Mouse (Mus musculus): ENCODE results near the gene Ifitm1. TPM values are rescaled to one million over a fixed set of nuclear protein-coding genes. Genes with fewer than 3 reads are reported as not detected.

Ifitm1 gene
- total and polyA plus RNA-seq, 2 experiments from 2014 or later = 4.1 to 23.1 TPM

DNA sequence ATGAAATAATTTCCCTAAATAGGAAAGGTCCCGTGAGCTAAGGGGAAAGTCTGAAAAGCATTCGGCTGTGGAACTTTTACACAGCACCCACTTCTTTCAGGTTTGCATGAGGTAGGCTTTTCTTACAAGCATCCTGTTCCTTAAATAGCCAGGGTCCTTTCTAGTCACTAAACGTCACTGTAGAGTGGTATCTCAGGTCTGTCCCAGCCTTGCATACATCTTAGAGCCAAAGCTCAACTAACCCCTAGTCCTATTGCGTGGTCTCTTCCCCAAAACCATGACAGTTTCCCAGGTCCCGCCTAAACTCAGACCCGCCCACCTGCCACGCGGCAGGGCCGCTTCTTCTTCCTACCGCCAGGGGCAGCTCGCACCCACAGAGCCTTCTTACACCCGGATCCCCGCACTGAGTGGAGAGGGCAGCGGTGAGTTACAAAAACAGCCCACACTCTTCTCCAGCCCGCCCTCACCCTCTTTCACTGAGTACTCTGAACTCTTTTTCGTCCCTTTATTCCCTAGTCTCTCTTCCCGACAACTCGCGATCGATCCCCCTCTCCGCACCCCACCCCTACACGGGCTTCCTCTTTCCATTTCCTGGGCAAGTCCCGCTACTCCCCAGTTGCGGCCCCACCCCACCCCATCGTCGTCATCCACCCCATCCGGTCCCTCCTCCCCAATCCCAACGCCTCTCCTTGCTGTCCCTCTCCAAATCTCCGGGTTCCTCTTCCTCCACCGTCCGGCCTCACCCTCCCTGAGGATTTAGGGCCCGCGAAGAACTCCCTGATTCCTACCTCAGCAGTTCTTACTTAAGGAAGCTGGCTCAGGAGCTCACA is 25.6 kb upstream of the Ifitm1 start, which contains the start of gene Pgghg:
Gene Pgghg, plus strand, starts transcription at position 170 of the 830 bp plus-strand sequence.
- Histone ChIP-seq H3K27me3 (ENCODE audit: control insufficient read depth, insufficient read depth, low read length) (no peaks in the 10 kb centered on the region), H3K27ac (ENCODE audit: low read depth) (peak within 1 kb of the TSS; percentile 88), H3K4me3 (ENCODE audit: low read depth, low read length) (peak within 1 kb of the TSS; percentile 56), H3K9me3 (replicated peaks; ENCODE audit: control insufficient read depth, low read length) (no peaks in the 10 kb centered on the region), H3K4me1 (ENCODE audit: control insufficient read depth, insufficient read depth) (peaks cover 9% of the 10 kb centered on the region; the same call in 1 of the 2 replicates), H3K4me2 (ENCODE audit: low read depth, low read length) (peak within 1 kb of the TSS; percentile 64), H3K36me3 (replicated peaks; ENCODE audit: control insufficient read depth, insufficient read depth, low read length) (0 out of 2 replicates have a peak, but pooled peaks cover 11% of the 10 kb centered on the region), H3K9ac (replicated peaks; ENCODE audit: low read depth, low read length) (peak within 1 kb of the TSS; percentile 60)
- TF ChIP-seq EP300 (IDR thresholded peaks at IDR 0.05; ENCODE audit: low read depth) (no peak), CTCF (IDR thresholded peaks at IDR 0.05; ENCODE audit: low read depth) (peak; percentile 82)
- ATAC-seq (ENCODE audit: insufficient read depth, low read depth) (peak; percentile 92), DNase-seq (ENCODE audit: low spot score) (peak; percentile 92)
- 3% methylated on average over 33 of the region's 33 CpGs for WGBS

DNA sequence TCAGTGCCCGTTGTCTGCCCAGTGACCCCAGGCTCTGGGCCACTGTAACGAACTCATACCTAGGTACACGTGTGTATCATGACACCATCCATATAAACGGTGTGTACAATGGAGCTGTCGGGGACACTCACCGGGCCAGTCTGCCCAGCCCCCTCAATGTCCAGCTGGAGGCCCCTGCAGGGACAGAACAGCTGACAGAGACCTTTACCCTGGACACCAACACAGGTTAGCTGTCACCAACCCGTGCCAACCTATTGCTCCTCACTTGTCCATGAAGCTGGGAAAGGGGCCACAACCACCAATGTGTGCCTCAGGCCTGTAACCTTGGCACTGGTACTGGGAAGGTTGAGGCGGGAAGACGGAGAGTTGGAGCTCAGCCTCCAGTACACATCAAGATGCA is 24.7 kb upstream of the Ifitm1 start:
- no peak for TF ChIP-seq CTCF (IDR thresholded peaks at IDR 0.05; ENCODE audit: low read depth)
- no peak for TF ChIP-seq EP300 (IDR thresholded peaks at IDR 0.05; ENCODE audit: low read depth)
- Histone ChIP-seq H3K4me3 (ENCODE audit: low read depth, low read length) (peak overlapping the region; percentile 56), H3K9ac (replicated peaks; ENCODE audit: low read depth, low read length) (peak overlapping the region; percentile 60), H3K9me3 (replicated peaks; ENCODE audit: control insufficient read depth, low read length) (no peaks in the 10 kb centered on the region), H3K27ac (ENCODE audit: low read depth) (peak overlapping the region; percentile 88), H3K4me1 (ENCODE audit: control insufficient read depth, insufficient read depth) (peaks cover 15% of the 10 kb centered on the region; the same call in 1 of the 2 replicates), H3K4me2 (ENCODE audit: low read depth, low read length) (peak overlapping the region; percentile 64), H3K27me3 (ENCODE audit: control insufficient read depth, insufficient read depth, low read length) (no peaks in the 10 kb centered on the region), H3K36me3 (replicated peaks; ENCODE audit: control insufficient read depth, insufficient read depth, low read length) (0 out of 2 replicates have a peak, but pooled peaks cover 11% of the 10 kb centered on the region)
- ATAC-seq (ENCODE audit: insufficient read depth, low read depth) = no peak
- WGBS = 64% methylated on average over 9 of the region's 9 CpGs
- DNase-seq (ENCODE audit: low spot score) = no peak

DNA sequence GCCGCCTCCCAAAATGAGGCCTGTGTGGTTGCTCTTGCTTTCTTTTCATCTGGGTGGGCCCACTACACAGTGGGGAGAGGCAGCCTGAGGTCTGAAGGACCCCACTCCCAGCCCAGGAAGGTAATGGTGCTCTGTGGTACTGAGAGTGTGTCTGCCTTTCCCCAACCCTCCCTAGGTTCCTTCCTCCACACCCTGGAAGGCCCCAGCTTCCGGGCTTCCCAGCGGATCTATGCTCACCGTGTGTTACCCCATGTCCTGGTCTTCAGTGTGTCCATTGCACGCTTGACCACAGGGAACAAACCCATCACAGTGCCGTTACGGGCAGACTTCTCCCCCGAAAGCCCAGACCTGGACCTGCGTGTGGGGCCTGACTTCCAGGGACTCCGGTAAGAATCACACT is 24.2 kb upstream of the Ifitm1 start:
- Histone ChIP-seq H3K27ac (ENCODE audit: low read depth) (peak overlapping the region; percentile 88), H3K36me3 (replicated peaks; ENCODE audit: control insufficient read depth, insufficient read depth, low read length) (0 out of 2 replicates have a peak, but pooled peaks cover 11% of the 10 kb centered on the region), H3K27me3 (ENCODE audit: control insufficient read depth, insufficient read depth, low read length) (no peaks in the 10 kb centered on the region), H3K9me3 (replicated peaks; ENCODE audit: control insufficient read depth, low read length) (no peaks in the 10 kb centered on the region), H3K9ac (replicated peaks; ENCODE audit: low read depth, low read length) (no peak overlapping the region), H3K4me2 (ENCODE audit: low read depth, low read length) (no peak overlapping the region), H3K4me3 (ENCODE audit: low read depth, low read length) (no peak overlapping the region), H3K4me1 (ENCODE audit: control insufficient read depth, insufficient read depth) (peaks cover 17% of the 10 kb centered on the region; the same call in 1 of the 2 replicates)
- DNase-seq (ENCODE audit: low spot score) (no peak), ATAC-seq (ENCODE audit: insufficient read depth, low read depth) (no peak)
- WGBS = 84% methylated on average over 10 of the region's 10 CpGs
- TF ChIP-seq EP300 (IDR thresholded peaks at IDR 0.05; ENCODE audit: low read depth) (no peak), CTCF (IDR thresholded peaks at IDR 0.05; ENCODE audit: low read depth) (no peak)

DNA sequence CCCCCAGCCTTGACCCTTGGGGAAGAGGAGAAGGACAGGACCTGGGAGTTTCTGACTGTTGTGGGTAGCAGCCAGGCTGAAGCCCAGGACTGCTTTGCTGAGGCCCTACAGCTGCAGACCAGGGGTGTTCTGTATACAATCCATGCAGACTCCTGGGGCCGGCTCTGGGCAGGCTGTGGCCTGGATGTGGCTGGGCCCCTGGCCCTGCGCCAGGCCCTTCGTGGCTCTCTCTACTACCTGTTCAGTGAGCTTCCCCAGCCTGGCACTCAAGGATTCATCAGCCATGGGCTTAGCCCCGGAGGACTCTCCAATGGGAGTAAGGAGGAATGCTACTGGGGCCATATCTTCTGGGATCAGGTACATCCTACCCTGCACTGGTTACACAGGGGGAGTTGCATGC is 23.7 kb upstream of the Ifitm1 start:
- Histone ChIP-seq H3K4me3 (ENCODE audit: low read depth, low read length) (no peak overlapping the region), H3K27me3 (ENCODE audit: control insufficient read depth, insufficient read depth, low read length) (no peaks in the 10 kb centered on the region), H3K9me3 (replicated peaks; ENCODE audit: control insufficient read depth, low read length) (no peaks in the 10 kb centered on the region), H3K36me3 (replicated peaks; ENCODE audit: control insufficient read depth, insufficient read depth, low read length) (0 out of 2 replicates have a peak, but pooled peaks cover 11% of the 10 kb centered on the region), H3K4me2 (ENCODE audit: low read depth, low read length) (no peak overlapping the region), H3K27ac (ENCODE audit: low read depth) (no peak overlapping the region), H3K4me1 (ENCODE audit: control insufficient read depth, insufficient read depth) (peaks cover 23% of the 10 kb centered on the region; the same call in 1 of the 2 replicates), H3K9ac (replicated peaks; ENCODE audit: low read depth, low read length) (no peak overlapping the region)
- WGBS = 80% methylated on average over 4 of the region's 4 CpGs
- DNase-seq (ENCODE audit: low spot score) = no peak
- TF ChIP-seq CTCF (IDR thresholded peaks at IDR 0.05; ENCODE audit: low read depth) = no peak
- no peak for TF ChIP-seq EP300 (IDR thresholded peaks at IDR 0.05; ENCODE audit: low read depth)
- ATAC-seq (ENCODE audit: insufficient read depth, low read depth) = no peak

DNA sequence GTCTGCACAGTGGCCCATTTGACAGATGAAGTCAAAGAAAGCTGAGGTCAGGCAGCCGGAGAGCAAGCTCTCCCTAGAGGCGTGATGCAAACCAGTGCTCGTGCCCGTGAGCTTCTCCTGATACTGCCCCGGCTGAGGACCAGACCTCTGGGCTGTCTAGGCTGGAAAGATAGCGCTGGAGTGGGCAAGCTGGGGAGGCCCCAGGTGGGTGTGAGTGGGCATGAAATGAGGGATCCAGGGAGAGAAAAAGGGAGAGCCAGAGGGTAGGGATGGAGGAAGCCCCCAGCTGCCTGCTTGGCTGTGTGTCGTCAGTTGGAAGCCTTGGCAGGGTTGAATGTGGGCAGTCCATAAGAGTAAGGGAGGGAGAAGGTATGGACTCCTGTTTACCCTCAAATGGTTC is 22.8 kb upstream of the Ifitm1 start:
- Histone ChIP-seq H3K4me1 (ENCODE audit: control insufficient read depth, insufficient read depth) (peaks cover 28% of the 10 kb centered on the region; the same call in 1 of the 2 replicates), H3K27me3 (ENCODE audit: control insufficient read depth, insufficient read depth, low read length) (no peaks in the 10 kb centered on the region), H3K4me3 (ENCODE audit: low read depth, low read length) (no peak overlapping the region), H3K27ac (ENCODE audit: low read depth) (no peak overlapping the region), H3K4me2 (ENCODE audit: low read depth, low read length) (no peak overlapping the region), H3K36me3 (replicated peaks; ENCODE audit: control insufficient read depth, insufficient read depth, low read length) (0 out of 2 replicates have a peak, but pooled peaks cover 20% of the 10 kb centered on the region), H3K9ac (replicated peaks; ENCODE audit: low read depth, low read length) (no peak overlapping the region), H3K9me3 (replicated peaks; ENCODE audit: control insufficient read depth, low read length) (no peaks in the 10 kb centered on the region)
- ATAC-seq (ENCODE audit: insufficient read depth, low read depth) (no peak), DNase-seq (ENCODE audit: low spot score) (no peak)
- 76% methylated on average over 7 of the region's 7 CpGs for WGBS
- no peak for TF ChIP-seq EP300 (IDR thresholded peaks at IDR 0.05; ENCODE audit: low read depth)
- TF ChIP-seq CTCF (IDR thresholded peaks at IDR 0.05; ENCODE audit: low read depth) = no peak
